Mouse (Mus musculus) cerebellum, postnatal 14 days (tissue): ENCODE data around the gene Jazf1.

Experiments
- DNase-seq, 2 experiments: peaks; one replicate each; pipeline ENCODE4 v3.0.0; 2021; ENCODE audit warnings: mixed read lengths in 2 of 2

Gene Jazf1

GRCm38 (mm10) chr6:53006032-53006431, 62.4 kb downstream of the Jazf1 start:
- peak; percentile 96 to 97 for DNase-seq

GRCm38 (mm10) chr6:53005544-53005943, 62.9 kb downstream of the Jazf1 start:
- DNase-seq = no peak

GRCm38 (mm10) chr6:52990816-52991215, 77.6 kb downstream of the Jazf1 start:
- no peak for DNase-seq

- no peak for DNase-seq
These were observed 80.4 kb downstream of the Jazf1 start for GRCm38 (mm10) chr6:52987905-52988640.

GRCm38 (mm10) chr6:52987391-52987790, 81.0 kb downstream of the Jazf1 start:
- DNase-seq = peak; percentile 68 to 72

- no peak for DNase-seq
These were observed 86.3 kb downstream of the Jazf1 start for GRCm38 (mm10) chr6:52982175-52982574.

- no peak for DNase-seq
These were observed 88.9 kb downstream of the Jazf1 start for GRCm38 (mm10) chr6:52979503-52979902.

- DNase-seq = no peak
These were observed 95.1 kb downstream of the Jazf1 start for GRCm38 (mm10) chr6:52973351-52973750.

GRCm38 (mm10) chr6:52972138-52972537, 96.3 kb downstream of the Jazf1 start:
- peak in 1 of 2 experiments; percentile 50 for DNase-seq

- peak; percentile 89 to 90 for DNase-seq
These were observed 98.6 kb downstream of the Jazf1 start for GRCm38 (mm10) chr6:52969717-52970261.

GRCm38 (mm10) chr6:52968346-52968891, 100.0 kb downstream of the Jazf1 start:
- DNase-seq = no peak

GRCm38 (mm10) chr6:52967557-52968270, 100.7 kb downstream of the Jazf1 start:
- DNase-seq = no peak

- DNase-seq = no peak
These were observed 102.4 kb downstream of the Jazf1 start for GRCm38 (mm10) chr6:52966001-52966400.

GRCm38 (mm10) chr6:52965340-52965739, 103.1 kb downstream of the Jazf1 start:
- DNase-seq = no peak

GRCm38 (mm10) chr6:52963840-52964690, 104.4 kb downstream of the Jazf1 start:
- DNase-seq = peak; percentile 86 to 88

GRCm38 (mm10) chr6:52963430-52963732, 105.0 kb downstream of the Jazf1 start:
- peak in 1 of 2 experiments; percentile 59 for DNase-seq

GRCm38 (mm10) chr6:52962600-52963429, 105.6 kb downstream of the Jazf1 start:
- no peak for DNase-seq

GRCm38 (mm10) chr6:52961660-52962490, 106.6 kb downstream of the Jazf1 start:
- peak in 1 of 2 experiments; percentile 36 for DNase-seq

- DNase-seq = peak; percentile 90 to 95
These were observed 110.7 kb downstream of the Jazf1 start for GRCm38 (mm10) chr6:52957730-52958129.

- DNase-seq = no peak
These were observed 112.3 kb downstream of the Jazf1 start for GRCm38 (mm10) chr6:52956131-52956530.

- DNase-seq = no peak
These were observed 113.1 kb downstream of the Jazf1 start for GRCm38 (mm10) chr6:52955304-52955703.
